Mouse (Mus musculus) spleen, adult 2 months (tissue): ENCODE results near the gene Clca1.

ENCODE experiments used
- CTCF ChIP-seq: fragments of 200-500 bp; IDR thresholded peaks from 2 replicates; pipeline ENCODE4 v1.5.1; 2011; ENCODE audit warnings: mild to moderate bottlenecking, inconsistent platforms; ENCODE audit not compliant: insufficient read depth, insufficient read length, insufficient replicate concordance; ENCODE audit errors: extremely low read depth
- POLR2A ChIP-seq: fragments of 200-500 bp; IDR thresholded peaks from 2 replicates; pipeline ENCODE4 v1.6.1; 2011; ENCODE audit warnings: low read depth, low read length, inconsistent platforms

DNA sequence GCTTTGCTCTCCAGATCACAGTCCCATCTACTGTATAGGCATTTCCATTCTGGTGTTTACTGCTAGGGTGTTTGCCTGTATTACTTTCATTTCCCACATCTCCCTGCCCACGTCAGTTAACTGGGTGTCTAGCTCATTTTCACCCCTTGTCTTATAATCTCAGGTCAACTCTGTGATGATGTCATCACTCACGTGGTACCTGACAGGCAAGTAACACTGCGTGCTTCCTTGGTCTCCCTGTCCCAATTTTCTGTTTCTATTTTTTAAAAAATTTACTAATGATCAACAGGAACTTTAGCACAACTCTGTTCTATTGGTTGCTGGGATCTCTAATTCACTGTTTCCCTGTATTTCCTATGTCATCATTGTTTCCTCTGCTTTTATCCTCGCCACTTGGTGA lies 36.4 kb upstream of the Clca1 start:
- no peak for TF ChIP-seq CTCF
- no peak for TF ChIP-seq POLR2A
